Mouse (Mus musculus) cortical plate, adult 2 months (tissue): ENCODE results near the gene Galnt9. TPM values are rescaled to one million over a fixed set of nuclear protein-coding genes. Genes with fewer than 3 reads are reported as not detected.

Experiments used
- H3K27ac ChIP-seq: fragments of 200-500 bp; 2 replicates; pipeline ENCODE4 v1.5.1; 2012; ENCODE audit warnings: low read length, control low read depth, inconsistent platforms; ENCODE audit not compliant: insufficient read depth
- H3K4me1 ChIP-seq: fragments of 200-500 bp; 2 replicates; pipeline ENCODE4 v1.6.1; 2011; ENCODE audit warnings: low read length; ENCODE audit not compliant: control insufficient read depth, insufficient read depth
- H3K4me3 ChIP-seq: fragments of 200-500 bp; 2 replicates; pipeline ENCODE4 v1.5.1; 2011; ENCODE audit warnings: mild to moderate bottlenecking, low read length, control low read depth; ENCODE audit not compliant: insufficient read depth
- CTCF ChIP-seq: fragments of 200-500 bp; IDR thresholded peaks from 2 replicates; pipeline ENCODE4 v1.5.1; 2011; ENCODE audit warnings: mild to moderate bottlenecking, control low read depth, low read length; ENCODE audit not compliant: insufficient read depth; ENCODE audit errors: extremely low read depth
- POLR2A ChIP-seq: fragments of 200-500 bp; IDR thresholded peaks from 2 replicates; pipeline ENCODE4 v1.6.1; 2011; ENCODE audit warnings: mild to moderate bottlenecking, low read length, control low read depth; ENCODE audit not compliant: insufficient read depth; ENCODE audit errors: extremely low read depth
- polyA plus RNA-seq: library from polyadenylated mRNA; depleted of rRNA; stranded (reverse); fragments of >200 nt; gene quantifications from 2 replicates; pipeline ENCODE4 v1.2.3, GENCODE M21; 2012

The Galnt9 gene
- polyA plus RNA-seq, 1 experiment = 107 TPM

GRCm38 (mm10) chr5:110510357-110510756, 33.8 kb upstream of the Galnt9 start:
- no peak overlapping the region for H3K4me3 ChIP-seq
- H3K27ac ChIP-seq = no peak overlapping the region
- H3K4me1 ChIP-seq = peaks cover 3% of the 10 kb centered on the region; the same call in 1 of the 2 replicates
- TF ChIP-seq CTCF = no peak
- TF ChIP-seq POLR2A = no peak

GRCm38 (mm10) chr5:110513791-110514190, 30.4 kb upstream of the Galnt9 start:
- H3K4me3 ChIP-seq = no peak overlapping the region
- TF ChIP-seq POLR2A (no peak), CTCF (no peak)
- H3K4me1 ChIP-seq = no peaks in the 10 kb centered on the region; the same call in 1 of the 2 replicates
- H3K27ac ChIP-seq = no peak overlapping the region

- no peak overlapping the region for H3K27ac ChIP-seq
- no peak for TF ChIP-seq CTCF
- TF ChIP-seq POLR2A = no peak
- H3K4me3 ChIP-seq = no peak overlapping the region
These were observed 29.5 kb upstream of the Galnt9 start for GRCm38 (mm10) chr5:110514694-110515093.

GRCm38 (mm10) chr5:110516390-110516789, 27.8 kb upstream of the Galnt9 start:
- H3K27ac ChIP-seq = no peak overlapping the region
- no peak overlapping the region for H3K4me3 ChIP-seq
- no peak for TF ChIP-seq POLR2A
- TF ChIP-seq CTCF = no peak
- peaks cover 1% of the 10 kb centered on the region for H3K4me1 ChIP-seq

More at GRCm38 (mm10) chr5:110514694-110515093, 29.5 kb upstream of the Galnt9 start:
- H3K4me1 ChIP-seq = no peaks in the 10 kb centered on the region; the same call in 1 of the 2 replicates

GRCm38 (mm10) chr5:110518086-110518783, 25.9 kb upstream of the Galnt9 start:
- Histone ChIP-seq H3K4me3 (no peak overlapping the region), H3K4me1 (peaks cover 8% of the 10 kb centered on the region), H3K27ac (no peak overlapping the region)
- TF ChIP-seq CTCF (no peak), POLR2A (no peak)

- Histone ChIP-seq H3K4me3 (no peak overlapping the region), H3K4me1 (peaks cover 8% of the 10 kb centered on the region), H3K27ac (no peak overlapping the region)
- TF ChIP-seq POLR2A = no peak
- TF ChIP-seq CTCF = no peak
These were observed 23.2 kb upstream of the Galnt9 start for GRCm38 (mm10) chr5:110520974-110521373.

- peaks cover 8% of the 10 kb centered on the region for H3K4me1 ChIP-seq
- H3K27ac ChIP-seq = peak overlapping the region; percentile 48
- no peak for TF ChIP-seq POLR2A
- no peak for TF ChIP-seq CTCF
- no peak overlapping the region for H3K4me3 ChIP-seq
These were observed 22.3 kb upstream of the Galnt9 start for GRCm38 (mm10) chr5:110521822-110522221.

GRCm38 (mm10) chr5:110523296-110523695, 20.9 kb upstream of the Galnt9 start:
- Histone ChIP-seq H3K27ac (no peak overlapping the region), H3K4me3 (no peak overlapping the region)
- TF ChIP-seq CTCF = no peak
- no peak for TF ChIP-seq POLR2A

GRCm38 (mm10) chr5:110525701-110526100, 18.5 kb upstream of the Galnt9 start:
- TF ChIP-seq CTCF (no peak), POLR2A (no peak)
- Histone ChIP-seq H3K27ac (no peak overlapping the region), H3K4me3 (no peak overlapping the region), H3K4me1 (peaks cover 8% of the 10 kb centered on the region)

More at GRCm38 (mm10) chr5:110523296-110523695, 20.9 kb upstream of the Galnt9 start:
- peaks cover 8% of the 10 kb centered on the region for H3K4me1 ChIP-seq

GRCm38 (mm10) chr5:110526556-110526955, 17.6 kb upstream of the Galnt9 start:
- Histone ChIP-seq H3K4me1 (peaks cover 6% of the 10 kb centered on the region), H3K27ac (no peak overlapping the region), H3K4me3 (no peak overlapping the region)
- no peak for TF ChIP-seq CTCF
- TF ChIP-seq POLR2A = no peak

GRCm38 (mm10) chr5:110531091-110531490, 13.1 kb upstream of the Galnt9 start:
- no peak overlapping the region for H3K27ac ChIP-seq
- no peaks in the 10 kb centered on the region for H3K4me1 ChIP-seq
- TF ChIP-seq POLR2A (no peak), CTCF (no peak)
- H3K4me3 ChIP-seq = no peak overlapping the region
